Mouse (Mus musculus): Measurements from ENCODE around the gene Pfkl. TPM values are rescaled to one million over a fixed set of nuclear protein-coding genes. Genes with fewer than 3 reads are reported as not detected.
"Not testable (repeated sequence)": the region's sequence is repeated elsewhere in the genome, so short reads cannot be mapped to it uniquely, and the experiment has no call there.

Pfkl gene
- total and polyA plus RNA-seq, 3 experiments, result 101 to 115 (median 109) TPM

- no peak for TF ChIP-seq EP300 (IDR thresholded peaks at IDR 0.05; ENCODE audit: insufficient read depth, low read depth, low read length)
- no peak for TF ChIP-seq CTCF (IDR thresholded peaks at IDR 0.05)
- DNase-seq, result no peak
- intact Hi-C loops (cut with DNase I), result no loop called here
- no peak overlapping the region for H3K4me3 ChIP-seq
- no peak overlapping the region for H3K9ac ChIP-seq (ENCODE audit: low read depth, low read length)
- no peaks in the 10 kb centered on the region for H3K27me3 ChIP-seq (ENCODE audit: control insufficient read depth, insufficient read depth, low read length)
- WGBS, result 66% methylated on average over 4 of the region's 4 CpGs
- no peaks in the 10 kb centered on the region for H3K36me3 ChIP-seq (ENCODE audit: control insufficient read depth, insufficient read depth, low read length)
- H3K79me2 ChIP-seq (replicated peaks; ENCODE audit: control insufficient read depth, insufficient read depth, low read length), result no peaks in the 10 kb centered on the region
- H3K27ac ChIP-seq, result peak overlapping the region; percentile 73
- H3K4me1 ChIP-seq (ENCODE audit: control insufficient read depth, insufficient read depth, low read length), result peaks cover 3% of the 10 kb centered on the region
These were observed 9.4 kb upstream of the Pfkl start for GRCm38 (mm10) chr10:78019291-78019690.

- peak; percentile 76 to 83 for DNase-seq
- WGBS, result 10% methylated on average over 19 of the region's 19 CpGs
- H3K27ac ChIP-seq, result peak overlapping the region; percentile 73
- TF ChIP-seq POLR2A (IDR thresholded peaks at IDR 0.05; ENCODE audit: insufficient read depth, low read depth, low read length), result peak; percentile 36; the same call in 1 of the 2 replicates
- peak; percentile 99; the same call in 1 of the 2 replicates for TF ChIP-seq CTCF (IDR thresholded peaks at IDR 0.05)
- TF ChIP-seq EP300 (IDR thresholded peaks at IDR 0.05; ENCODE audit: insufficient read depth, low read depth, low read length), result 0 out of 2 replicates have a peak, but pooled peaks have one; percentile 41
- H3K79me2 ChIP-seq (replicated peaks; ENCODE audit: control insufficient read depth, insufficient read depth, low read length), result no peaks in the 10 kb centered on the region
- intact Hi-C loops (cut with DNase I), result no loop called here
- peak overlapping the region; percentile 27; the same call in 1 of the 2 replicates for H3K4me3 ChIP-seq
- no peak overlapping the region for H3K9ac ChIP-seq (ENCODE audit: low read depth, low read length)
- H3K36me3 ChIP-seq (ENCODE audit: control insufficient read depth, insufficient read depth, low read length), result no peaks in the 10 kb centered on the region
- peaks cover 3% of the 10 kb centered on the region for H3K4me1 ChIP-seq (ENCODE audit: control insufficient read depth, insufficient read depth, low read length)
- no peaks in the 10 kb centered on the region for H3K27me3 ChIP-seq (ENCODE audit: control insufficient read depth, insufficient read depth, low read length)
These were observed 8.9 kb upstream of the Pfkl start for GRCm38 (mm10) chr10:78018797-78019203.

GRCm38 (mm10) chr10:78016366-78016765 lies 6.5 kb upstream of the Pfkl start:
- TF ChIP-seq POLR2A (IDR thresholded peaks at IDR 0.05; ENCODE audit: insufficient read depth, low read depth, low read length) (no peak), EP300 (IDR thresholded peaks at IDR 0.05; ENCODE audit: insufficient read depth, low read depth, low read length) (no peak), CTCF (IDR thresholded peaks at IDR 0.05) (no peak)
- WGBS, result 52% methylated on average over 5 of the region's 5 CpGs
- no peaks in the 10 kb centered on the region for H3K79me2 ChIP-seq (replicated peaks; ENCODE audit: control insufficient read depth, insufficient read depth, low read length)
- H3K27ac ChIP-seq, result peak overlapping the region; percentile 87; the same call in 1 of the 2 replicates
- no peak for DNase-seq
- intact Hi-C loops (cut with DNase I), result no loop called here
- H3K36me3 ChIP-seq (ENCODE audit: control insufficient read depth, insufficient read depth, low read length), result no peaks in the 10 kb centered on the region
- H3K4me3 ChIP-seq, result no peak overlapping the region
- no peaks in the 10 kb centered on the region for H3K27me3 ChIP-seq (ENCODE audit: control insufficient read depth, insufficient read depth, low read length)
- H3K4me1 ChIP-seq (ENCODE audit: control insufficient read depth, insufficient read depth, low read length), result peaks cover 3% of the 10 kb centered on the region
- H3K9ac ChIP-seq (ENCODE audit: low read depth, low read length), result no peak overlapping the region

GRCm38 (mm10) chr10:78015489-78015888 lies 5.6 kb upstream of the Pfkl start:
- WGBS, result 46% methylated on average over 1 of the region's 1 CpGs
- no peak overlapping the region for H3K9ac ChIP-seq (ENCODE audit: low read depth, low read length)
- no peaks in the 10 kb centered on the region for H3K36me3 ChIP-seq (ENCODE audit: control insufficient read depth, insufficient read depth, low read length)
- no peak for TF ChIP-seq CTCF (IDR thresholded peaks at IDR 0.05)
- no peak for TF ChIP-seq POLR2A (IDR thresholded peaks at IDR 0.05; ENCODE audit: insufficient read depth, low read depth, low read length)
- TF ChIP-seq EP300 (IDR thresholded peaks at IDR 0.05; ENCODE audit: insufficient read depth, low read depth, low read length), result no peak
- H3K79me2 ChIP-seq (replicated peaks; ENCODE audit: control insufficient read depth, insufficient read depth, low read length), result no peaks in the 10 kb centered on the region
- intact Hi-C loops (cut with DNase I), result no loop called here
- no peaks in the 10 kb centered on the region for H3K27me3 ChIP-seq (ENCODE audit: control insufficient read depth, insufficient read depth, low read length)
- peak in 1 of 2 experiments; percentile 26 for DNase-seq
- peaks cover 3% of the 10 kb centered on the region for H3K4me1 ChIP-seq (ENCODE audit: control insufficient read depth, insufficient read depth, low read length)
- H3K27ac ChIP-seq, result peak overlapping the region; percentile 87
- no peak overlapping the region for H3K4me3 ChIP-seq

- intact Hi-C loops (cut with DNase I), result no loop called here
These were observed 3.0 kb upstream of the Pfkl start for GRCm38 (mm10) chr10:78012661-78013495.

GRCm38 (mm10) chr10:78011116-78011515 lies 1.2 kb upstream of the Pfkl start:
- H3K79me2 ChIP-seq (replicated peaks; ENCODE audit: control insufficient read depth, insufficient read depth, low read length); H3K36me3 ChIP-seq (ENCODE audit: control insufficient read depth, insufficient read depth, low read length); intact Hi-C loops (cut with DNase I); H3K9ac ChIP-seq (ENCODE audit: low read depth, low read length); H3K27me3 ChIP-seq (ENCODE audit: control insufficient read depth, insufficient read depth, low read length); H3K4me3 ChIP-seq; H3K27ac ChIP-seq; DNase-seq: not testable (repeated sequence)
- 90% methylated on average over 5 of the region's 5 CpGs for WGBS
- peaks cover 12% of the 10 kb centered on the region for H3K4me1 ChIP-seq (ENCODE audit: control insufficient read depth, insufficient read depth, low read length)

More at GRCm38 (mm10) chr10:78012661-78013495, 3.0 kb upstream of the Pfkl start:
- Histone ChIP-seq H3K36me3 (ENCODE audit: control insufficient read depth, insufficient read depth, low read length) (no peaks in the 10 kb centered on the region), H3K79me2 (replicated peaks; ENCODE audit: control insufficient read depth, insufficient read depth, low read length) (no peaks in the 10 kb centered on the region), H3K4me3 (no peak overlapping the region), H3K4me1 (ENCODE audit: control insufficient read depth, insufficient read depth, low read length) (peaks cover 11% of the 10 kb centered on the region), H3K27me3 (ENCODE audit: control insufficient read depth, insufficient read depth, low read length) (no peaks in the 10 kb centered on the region), H3K9ac (ENCODE audit: low read depth, low read length) (no peak overlapping the region), H3K27ac (no peak overlapping the region)
- no peak for DNase-seq
- 87% methylated on average over 18 of the region's 18 CpGs for WGBS
- TF ChIP-seq CTCF (IDR thresholded peaks at IDR 0.05) (no peak), POLR2A (IDR thresholded peaks at IDR 0.05; ENCODE audit: insufficient read depth, low read depth, low read length) (no peak), EP300 (IDR thresholded peaks at IDR 0.05; ENCODE audit: insufficient read depth, low read depth, low read length) (no peak)

Data from heart, adult 2 months (tissue).